Mouse (Mus musculus) MEL (cell line): ENCODE measurements at regions not wholly inside any gene's neighbourhood (a gene's known extent, or its start where the extent isn't known, plus 50 kb on each side); places are given as distances from the start of the nearest gene placed in this dataset.

ENCODE experiments used
- DNase-seq: peaks from one replicate; pipeline ENCODE4 v3.0.0; 2011; ENCODE audit warnings: low read depth, low spot score
- H3K27ac ChIP-seq: 2 replicates; pipeline ENCODE4 v1.5.1; 2012; ENCODE audit warnings: low read depth, mild to moderate bottlenecking, control low read depth, low read length, moderate library complexity; ENCODE audit not compliant: control insufficient read depth
- H3K27me3 ChIP-seq, 2 experiments: fragments of 150-350 bp in 1 of 2; sonication (generic) in 1 of 2; 2 replicates each; pipeline ENCODE4 v1.6.1; 2012; ENCODE audit warnings: low read length in 2 of 2, mild to moderate bottlenecking in 2 of 2, improper control_type of control experiment in 1 of 2, moderate library complexity in 1 of 2; ENCODE audit not compliant: insufficient read depth in 2 of 2, control insufficient read depth in 1 of 2
- H3K36me3 ChIP-seq, 2 experiments: 2 replicates each; pipeline ENCODE4 v1.6.1; 2012 to 2014; ENCODE audit warnings: low read length in 2 of 2, improper control_type of control experiment in 1 of 2, inconsistent platforms in 1 of 2, mild to moderate bottlenecking in 1 of 2; ENCODE audit not compliant: insufficient read depth in 2 of 2, control insufficient read depth in 1 of 2
- H3K4me1 ChIP-seq, 2 experiments: fragments of 150-350 bp in 1 of 2; sonication (generic) in 1 of 2; 2 replicates each; pipeline ENCODE4 v1.6.1; 2012; ENCODE audit warnings: low read length in 2 of 2, improper control_type of control experiment in 1 of 2, mild to moderate bottlenecking in 1 of 2; ENCODE audit not compliant: insufficient read depth in 2 of 2, control insufficient read depth in 1 of 2
- H3K4me3 ChIP-seq, 2 experiments: fragments of 150-350 bp in 1 of 2; sonication (generic) in 1 of 2; 2 replicates each; pipeline ENCODE4 v1.5.1; 2012; ENCODE audit warnings: low read depth in 2 of 2, low read length in 2 of 2, mild to moderate bottlenecking in 2 of 2, moderate library complexity in 2 of 2, control low read depth in 1 of 2, improper control_type of control experiment in 1 of 2; ENCODE audit not compliant: control insufficient read depth in 1 of 2, insufficient read depth in 1 of 2
- H3K79me2 ChIP-seq: 2 replicates; pipeline ENCODE4 v1.6.1; 2012; ENCODE audit warnings: mild to moderate bottlenecking, low read length, moderate library complexity; ENCODE audit not compliant: control insufficient read depth, poor library complexity, insufficient read depth
- H3K9ac ChIP-seq: 2 replicates; pipeline ENCODE4 v1.6.1; 2012; ENCODE audit warnings: low read depth, mild to moderate bottlenecking, control low read depth, low read length, moderate library complexity; ENCODE audit not compliant: control insufficient read depth, poor library complexity, severe bottlenecking
- H3K9me3 ChIP-seq: fragments of 150-350 bp; sonication (generic); replicated peaks from 2 replicates; pipeline ENCODE4 v1.6.1; 2012; ENCODE audit warnings: mild to moderate bottlenecking, low read length, improper control_type of control experiment, moderate library complexity; ENCODE audit not compliant: insufficient read depth
- CHD1 ChIP-seq: IDR thresholded peaks from 2 replicates; pipeline ENCODE4 v1.6.1; 2012; ENCODE audit warnings: low read depth, mild to moderate bottlenecking, inconsistent platforms, low read length, improper control_type of control experiment
- CHD2 ChIP-seq: IDR thresholded peaks from 2 replicates; pipeline ENCODE4 v1.6.1; 2011; ENCODE audit warnings: low read length, improper control_type of control experiment
- CTCF ChIP-seq, 3 experiments: IDR thresholded peaks in 2 of 3; conservative IDR thresholded peaks in 1 of 3; 2 replicates each; pipeline ENCODE4 v1.5.1; 2011 to 2012; ENCODE audit warnings: low read length in 3 of 3, low read depth in 2 of 3, mild to moderate bottlenecking in 2 of 3, improper control_type of control experiment in 1 of 3, inconsistent platforms in 1 of 3, mixed read lengths in 1 of 3, moderate library complexity in 1 of 3; ENCODE audit not compliant: control insufficient read depth in 1 of 3, insufficient read depth in 1 of 3, poor library complexity in 1 of 3, severe bottlenecking in 1 of 3
- KAT2A ChIP-seq: conservative IDR thresholded peaks from 2 replicates; pipeline ENCODE4 v1.6.1; 2012; ENCODE audit warnings: low read depth, low read length, improper control_type of control experiment, inconsistent platforms
- MAX ChIP-seq: IDR thresholded peaks from 2 replicates; pipeline ENCODE4 v1.6.1; 2011; ENCODE audit warnings: low read length, improper control_type of control experiment
- NELFE ChIP-seq: IDR thresholded peaks from 2 replicates; pipeline ENCODE4 v1.6.1; 2011; ENCODE audit warnings: low read depth, low read length, improper control_type of control experiment
- NRF1 ChIP-seq: IDR thresholded peaks from 2 replicates; pipeline ENCODE4 v1.6.1; 2014; ENCODE audit warnings: low read depth, mild to moderate bottlenecking, inconsistent platforms, low read length, improper control_type of control experiment, moderate library complexity; ENCODE audit not compliant: poor library complexity, insufficient read depth, severe bottlenecking
- POLR2A ChIP-seq, 2 experiments: IDR thresholded peaks; 2 replicates each; pipeline ENCODE4 v1.6.1; 2011 to 2012; ENCODE audit warnings: low read length in 2 of 2, mild to moderate bottlenecking in 2 of 2, control low read depth in 1 of 2, improper control_type of control experiment in 1 of 2, low read depth in 1 of 2, moderate library complexity in 1 of 2; ENCODE audit not compliant: control insufficient read depth in 1 of 2, insufficient read depth in 1 of 2, poor library complexity in 1 of 2
- POLR2AphosphoS2 ChIP-seq: IDR thresholded peaks from 2 replicates; pipeline ENCODE4 v1.6.1; 2011; ENCODE audit warnings: low read length, improper control_type of control experiment
- RAD21 ChIP-seq: IDR thresholded peaks from 2 replicates; pipeline ENCODE4 v1.6.1; 2011; ENCODE audit warnings: mild to moderate bottlenecking, low read depth, low read length, improper control_type of control experiment
- RCOR1 ChIP-seq: IDR thresholded peaks from 2 replicates; pipeline ENCODE4 v1.6.1; 2012; ENCODE audit warnings: low read depth, mild to moderate bottlenecking, inconsistent platforms, low read length, improper control_type of control experiment
- SIN3A ChIP-seq: IDR thresholded peaks from 2 replicates; pipeline ENCODE4 v1.6.1; 2012; ENCODE audit warnings: low read length, improper control_type of control experiment, inconsistent platforms
- TCF12 ChIP-seq: IDR thresholded peaks from 2 replicates; pipeline ENCODE4 v1.6.1; 2014; ENCODE audit warnings: low read depth, mild to moderate bottlenecking, inconsistent platforms, low read length, improper control_type of control experiment, moderate library complexity
- USF2 ChIP-seq, 2 experiments: IDR thresholded peaks; 2 replicates each; pipeline ENCODE4 v1.6.1; 2011 to 2012; ENCODE audit warnings: improper control_type of control experiment in 2 of 2, low read length in 2 of 2, borderline replicate concordance in 1 of 2, inconsistent platforms in 1 of 2, low read depth in 1 of 2, mild to moderate bottlenecking in 1 of 2; ENCODE audit not compliant: insufficient read depth in 1 of 2
- ZKSCAN1 ChIP-seq: IDR thresholded peaks from 2 replicates; pipeline ENCODE4 v1.6.1; 2012; ENCODE audit warnings: low read depth, mild to moderate bottlenecking, inconsistent platforms, low read length, improper control_type of control experiment, moderate library complexity
- ZMIZ1 ChIP-seq: IDR thresholded peaks from 2 replicates; pipeline ENCODE4 v1.6.1; 2012; ENCODE audit warnings: low read depth, mild to moderate bottlenecking, inconsistent platforms, low read length, improper control_type of control experiment, moderate library complexity

DNA sequence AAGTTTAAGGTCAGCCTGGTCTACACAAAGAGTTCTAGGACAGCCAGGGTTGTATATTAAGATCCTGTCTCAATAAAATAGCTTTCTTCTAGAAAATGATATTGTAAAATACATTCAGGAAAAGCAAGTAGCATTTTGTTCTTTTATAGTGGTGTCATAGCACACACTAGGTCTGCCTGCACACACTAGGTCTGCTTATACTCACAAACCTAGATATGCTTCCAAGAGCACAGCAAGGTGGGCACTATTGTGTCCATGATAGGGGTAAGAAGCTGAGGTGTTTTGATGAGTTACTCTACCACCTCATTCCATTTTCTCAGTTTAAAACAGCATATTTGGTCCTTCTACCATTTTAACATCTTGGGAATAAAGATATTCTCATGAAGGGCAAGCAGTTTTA, 185.8 kb upstream of the Il12b start:
- H3K4me3 ChIP-seq: no peak overlapping the region
- H3K27me3 ChIP-seq: no peaks in the 10 kb centered on the region
- no peaks in the 10 kb centered on the region for H3K4me1 ChIP-seq
- H3K79me2 ChIP-seq: no peaks in the 10 kb centered on the region
- TF ChIP-seq CHD2: no peak
- TF ChIP-seq ZKSCAN1: peak; percentile 75
- no peak overlapping the region for H3K27ac ChIP-seq
- no peak for DNase-seq
- H3K9ac ChIP-seq: no peak overlapping the region
- H3K36me3 ChIP-seq: no peaks in the 10 kb centered on the region
- no peaks in the 10 kb centered on the region; the same call in 1 of the 2 replicates for H3K9me3 ChIP-seq

- DNase-seq: no peak
- Histone ChIP-seq H3K36me3 (no peaks in the 10 kb centered on the region), H3K79me2 (no peaks in the 10 kb centered on the region), H3K4me1 (no peaks in the 10 kb centered on the region), H3K9ac (no peak overlapping the region), H3K9me3 (no peaks in the 10 kb centered on the region; the same call in 1 of the 2 replicates), H3K4me3 (no peak overlapping the region), H3K27ac (no peak overlapping the region), H3K27me3 (no peaks in the 10 kb centered on the region)
- TF ChIP-seq SIN3A: no peak
- TF ChIP-seq POLR2A (IDR thresholded peaks at IDR 0.05; ENCODE audit: control insufficient read depth in 1 of 2, insufficient read depth in 1 of 2, low read depth in 1 of 2, low read length in 2 of 2, poor library complexity in 1 of 2): no peak
- TF ChIP-seq TCF12: no peak
- TF ChIP-seq CTCF (IDR thresholded peaks at IDR 0.05 in 2 of 3, conservative IDR thresholded peaks at IDR 0.05 in 1 of 3; ENCODE audit: control insufficient read depth in 1 of 3, insufficient read depth in 1 of 3, low read depth in 2 of 3, low read length in 3 of 3, poor library complexity in 1 of 3, severe bottlenecking in 1 of 3): no peak
- TF ChIP-seq RCOR1: no peak
- TF ChIP-seq USF2 (IDR thresholded peaks at IDR 0.05; ENCODE audit: borderline replicate concordance in 1 of 2, insufficient read depth in 1 of 2, low read depth in 1 of 2, low read length in 2 of 2): no peak
- TF ChIP-seq MAX: no peak
- no peak for TF ChIP-seq ZMIZ1
- TF ChIP-seq CHD2: no peak
- TF ChIP-seq RAD21: no peak
- TF ChIP-seq NELFE: no peak
- no peak for TF ChIP-seq POLR2AphosphoS2
- TF ChIP-seq KAT2A: no peak
- TF ChIP-seq NRF1: no peak
These were observed 183.5 kb upstream of the Il12b start for GRCm38 (mm10) chr11:44216346-44216745.

GRCm38 (mm10) chr11:44219971-44220370, 179.9 kb upstream of the Il12b start:
- Histone ChIP-seq H3K79me2 (no peaks in the 10 kb centered on the region), H3K4me3 (no peak overlapping the region), H3K4me1 (no peaks in the 10 kb centered on the region), H3K27me3 (no peaks in the 10 kb centered on the region), H3K27ac (no peak overlapping the region), H3K36me3 (no peaks in the 10 kb centered on the region), H3K9ac (no peak overlapping the region), H3K9me3 (no peaks in the 10 kb centered on the region)
- TF ChIP-seq CHD1 (no peak), USF2 (IDR thresholded peaks at IDR 0.05; ENCODE audit: borderline replicate concordance in 1 of 2, insufficient read depth in 1 of 2, low read depth in 1 of 2, low read length in 2 of 2) (no peak)
- DNase-seq: no peak
